Mouse (Mus musculus) MEL (cell line): Measurements from ENCODE around the gene Pard3. TPM values are rescaled to one million over a fixed set of nuclear protein-coding genes. Genes with fewer than 3 reads are reported as not detected.

Source experiments
- DNase-seq: peaks from one replicate; pipeline ENCODE4 v3.0.0; 2011; ENCODE audit warnings: low read depth, low spot score
- H3K27ac ChIP-seq: 2 replicates; pipeline ENCODE4 v1.5.1; 2012; ENCODE audit warnings: low read depth, mild to moderate bottlenecking, control low read depth, low read length, moderate library complexity; ENCODE audit not compliant: control insufficient read depth
- H3K27me3 ChIP-seq, 2 experiments: fragments of 150-350 bp in 1 of 2; sonication (generic) in 1 of 2; 2 replicates each; pipeline ENCODE4 v1.6.1; 2012; ENCODE audit warnings: low read length in 2 of 2, mild to moderate bottlenecking in 2 of 2, improper control_type of control experiment in 1 of 2, moderate library complexity in 1 of 2; ENCODE audit not compliant: insufficient read depth in 2 of 2, control insufficient read depth in 1 of 2
- H3K36me3 ChIP-seq, 2 experiments: 2 replicates each; pipeline ENCODE4 v1.6.1; 2012 to 2014; ENCODE audit warnings: low read length in 2 of 2, improper control_type of control experiment in 1 of 2, inconsistent platforms in 1 of 2, mild to moderate bottlenecking in 1 of 2; ENCODE audit not compliant: insufficient read depth in 2 of 2, control insufficient read depth in 1 of 2
- H3K4me1 ChIP-seq, 2 experiments: fragments of 150-350 bp in 1 of 2; sonication (generic) in 1 of 2; 2 replicates each; pipeline ENCODE4 v1.6.1; 2012; ENCODE audit warnings: low read length in 2 of 2, improper control_type of control experiment in 1 of 2, mild to moderate bottlenecking in 1 of 2; ENCODE audit not compliant: insufficient read depth in 2 of 2, control insufficient read depth in 1 of 2
- H3K4me3 ChIP-seq, 2 experiments: fragments of 150-350 bp in 1 of 2; sonication (generic) in 1 of 2; 2 replicates each; pipeline ENCODE4 v1.5.1; 2012; ENCODE audit warnings: low read depth in 2 of 2, low read length in 2 of 2, mild to moderate bottlenecking in 2 of 2, moderate library complexity in 2 of 2, control low read depth in 1 of 2, improper control_type of control experiment in 1 of 2; ENCODE audit not compliant: control insufficient read depth in 1 of 2, insufficient read depth in 1 of 2
- H3K79me2 ChIP-seq: 2 replicates; pipeline ENCODE4 v1.6.1; 2012; ENCODE audit warnings: mild to moderate bottlenecking, low read length, moderate library complexity; ENCODE audit not compliant: control insufficient read depth, poor library complexity, insufficient read depth
- H3K9ac ChIP-seq: 2 replicates; pipeline ENCODE4 v1.6.1; 2012; ENCODE audit warnings: low read depth, mild to moderate bottlenecking, control low read depth, low read length, moderate library complexity; ENCODE audit not compliant: control insufficient read depth, poor library complexity, severe bottlenecking
- H3K9me3 ChIP-seq: fragments of 150-350 bp; sonication (generic); replicated peaks from 2 replicates; pipeline ENCODE4 v1.6.1; 2012; ENCODE audit warnings: mild to moderate bottlenecking, low read length, improper control_type of control experiment, moderate library complexity; ENCODE audit not compliant: insufficient read depth
- CHD1 ChIP-seq: IDR thresholded peaks from 2 replicates; pipeline ENCODE4 v1.6.1; 2012; ENCODE audit warnings: low read depth, mild to moderate bottlenecking, inconsistent platforms, low read length, improper control_type of control experiment
- CTCF ChIP-seq, 3 experiments: IDR thresholded peaks in 2 of 3; conservative IDR thresholded peaks in 1 of 3; 2 replicates each; pipeline ENCODE4 v1.5.1; 2011 to 2012; ENCODE audit warnings: low read length in 3 of 3, low read depth in 2 of 3, mild to moderate bottlenecking in 2 of 3, improper control_type of control experiment in 1 of 3, inconsistent platforms in 1 of 3, mixed read lengths in 1 of 3, moderate library complexity in 1 of 3; ENCODE audit not compliant: control insufficient read depth in 1 of 3, insufficient read depth in 1 of 3, poor library complexity in 1 of 3, severe bottlenecking in 1 of 3
- ELF1 ChIP-seq: IDR thresholded peaks from 2 replicates; pipeline ENCODE4 v1.6.1; 2014; ENCODE audit warnings: low read depth, mild to moderate bottlenecking, inconsistent platforms, low read length, improper control_type of control experiment, moderate library complexity
- EP300 ChIP-seq, 2 experiments: IDR thresholded peaks; 2 replicates each; pipeline ENCODE4 v1.6.1; 2011; ENCODE audit warnings: improper control_type of control experiment in 2 of 2, low read length in 2 of 2, low read depth in 1 of 2, mild to moderate bottlenecking in 1 of 2
- ETS1 ChIP-seq: IDR thresholded peaks from 2 replicates; pipeline ENCODE4 v1.6.1; 2012; ENCODE audit warnings: low read depth, mild to moderate bottlenecking, inconsistent platforms, low read length, improper control_type of control experiment, moderate library complexity
- GABPA ChIP-seq: IDR thresholded peaks from 2 replicates; pipeline ENCODE4 v1.6.1; 2012; ENCODE audit warnings: low read depth, mild to moderate bottlenecking, inconsistent platforms, low read length, improper control_type of control experiment, moderate library complexity
- GATA1 ChIP-seq: IDR thresholded peaks from 2 replicates; pipeline ENCODE4 v1.6.1; 2011; ENCODE audit warnings: low read depth, low read length, improper control_type of control experiment
- HCFC1 ChIP-seq: IDR thresholded peaks from 2 replicates; pipeline ENCODE4 v1.6.1; 2012; ENCODE audit warnings: low read depth, mild to moderate bottlenecking, inconsistent platforms, low read length, improper control_type of control experiment, moderate library complexity
- KAT2A ChIP-seq: conservative IDR thresholded peaks from 2 replicates; pipeline ENCODE4 v1.6.1; 2012; ENCODE audit warnings: low read depth, low read length, improper control_type of control experiment, inconsistent platforms
- MAX ChIP-seq: IDR thresholded peaks from 2 replicates; pipeline ENCODE4 v1.6.1; 2011; ENCODE audit warnings: low read length, improper control_type of control experiment
- MAZ ChIP-seq: IDR thresholded peaks from 2 replicates; pipeline ENCODE4 v1.6.1; 2012; ENCODE audit warnings: low read depth, mild to moderate bottlenecking, inconsistent platforms, low read length, improper control_type of control experiment
- MEF2A ChIP-seq: IDR thresholded peaks from 2 replicates; pipeline ENCODE4 v1.6.1; 2014; ENCODE audit warnings: low read depth, mild to moderate bottlenecking, inconsistent platforms, low read length, improper control_type of control experiment; ENCODE audit not compliant: poor library complexity, insufficient replicate concordance, severe bottlenecking; ENCODE audit errors: extremely low read depth
- MXI1 ChIP-seq: IDR thresholded peaks from 2 replicates; pipeline ENCODE4 v1.6.1; 2011; ENCODE audit warnings: mild to moderate bottlenecking, low read depth, low read length, improper control_type of control experiment
- MYC ChIP-seq: IDR thresholded peaks from 2 replicates; pipeline ENCODE4 v1.6.1; 2011; ENCODE audit warnings: low read depth, mild to moderate bottlenecking, low read length, improper control_type of control experiment, moderate library complexity
- NRF1 ChIP-seq: IDR thresholded peaks from 2 replicates; pipeline ENCODE4 v1.6.1; 2014; ENCODE audit warnings: low read depth, mild to moderate bottlenecking, inconsistent platforms, low read length, improper control_type of control experiment, moderate library complexity; ENCODE audit not compliant: poor library complexity, insufficient read depth, severe bottlenecking
- POLR2AphosphoS5 ChIP-seq: IDR thresholded peaks from 2 replicates; pipeline ENCODE4 v1.6.1; 2012; ENCODE audit warnings: low read depth, borderline replicate concordance, mild to moderate bottlenecking, inconsistent platforms, low read length, moderate library complexity, mixed read lengths
- RAD21 ChIP-seq: IDR thresholded peaks from 2 replicates; pipeline ENCODE4 v1.6.1; 2011; ENCODE audit warnings: mild to moderate bottlenecking, low read depth, low read length, improper control_type of control experiment
- RCOR1 ChIP-seq: IDR thresholded peaks from 2 replicates; pipeline ENCODE4 v1.6.1; 2012; ENCODE audit warnings: low read depth, mild to moderate bottlenecking, inconsistent platforms, low read length, improper control_type of control experiment
- SIN3A ChIP-seq: IDR thresholded peaks from 2 replicates; pipeline ENCODE4 v1.6.1; 2012; ENCODE audit warnings: low read length, improper control_type of control experiment, inconsistent platforms
- SMC3 ChIP-seq: IDR thresholded peaks from 2 replicates; pipeline ENCODE4 v1.6.1; 2011; ENCODE audit warnings: low read depth, low read length, improper control_type of control experiment
- TCF12 ChIP-seq: IDR thresholded peaks from 2 replicates; pipeline ENCODE4 v1.6.1; 2014; ENCODE audit warnings: low read depth, mild to moderate bottlenecking, inconsistent platforms, low read length, improper control_type of control experiment, moderate library complexity
- USF1 ChIP-seq: IDR thresholded peaks from 2 replicates; pipeline ENCODE4 v1.6.1; 2014; ENCODE audit warnings: low read depth, mild to moderate bottlenecking, inconsistent platforms, low read length, improper control_type of control experiment, moderate library complexity
- USF2 ChIP-seq, 2 experiments: IDR thresholded peaks; 2 replicates each; pipeline ENCODE4 v1.6.1; 2011 to 2012; ENCODE audit warnings: improper control_type of control experiment in 2 of 2, low read length in 2 of 2, borderline replicate concordance in 1 of 2, inconsistent platforms in 1 of 2, low read depth in 1 of 2, mild to moderate bottlenecking in 1 of 2; ENCODE audit not compliant: insufficient read depth in 1 of 2
- ZC3H11A ChIP-seq: IDR thresholded peaks from 2 replicates; pipeline ENCODE4 v1.6.1; 2012; ENCODE audit warnings: low read depth, mild to moderate bottlenecking, inconsistent platforms, low read length, improper control_type of control experiment
- ZMIZ1 ChIP-seq: IDR thresholded peaks from 2 replicates; pipeline ENCODE4 v1.6.1; 2012; ENCODE audit warnings: low read depth, mild to moderate bottlenecking, inconsistent platforms, low read length, improper control_type of control experiment, moderate library complexity
- ZNF384 ChIP-seq: IDR thresholded peaks from 2 replicates; pipeline ENCODE4 v1.6.1; 2012; ENCODE audit warnings: low read depth, mild to moderate bottlenecking, inconsistent platforms, low read length, improper control_type of control experiment
- polyA plus RNA-seq, 2 experiments: library from polyadenylated mRNA; stranded (reverse) in 1 of 2; unstranded in 1 of 2; fragments of >175 nt in 1 of 2; fragments of >200 nt in 1 of 2; gene quantifications; 2 replicates each; pipeline versions ENCODE4 v1.2.1 to v1.2.4; 2012; ENCODE audit warnings: low replicate concordance in 2 of 2, low read depth in 1 of 2; ENCODE audit not compliant: insufficient read length in 2 of 2, insufficient read depth in 1 of 2, missing spikeins in 1 of 2
- total RNA-seq: library from RNA; depleted of rRNA; stranded (reverse); fragments of 300-350 nt; gene quantifications from 2 replicates; pipeline ENCODE4 v1.2.3, GENCODE M21; 2012

Gene Pard3
- total and polyA plus RNA-seq, 3 experiments: not detected

DNA sequence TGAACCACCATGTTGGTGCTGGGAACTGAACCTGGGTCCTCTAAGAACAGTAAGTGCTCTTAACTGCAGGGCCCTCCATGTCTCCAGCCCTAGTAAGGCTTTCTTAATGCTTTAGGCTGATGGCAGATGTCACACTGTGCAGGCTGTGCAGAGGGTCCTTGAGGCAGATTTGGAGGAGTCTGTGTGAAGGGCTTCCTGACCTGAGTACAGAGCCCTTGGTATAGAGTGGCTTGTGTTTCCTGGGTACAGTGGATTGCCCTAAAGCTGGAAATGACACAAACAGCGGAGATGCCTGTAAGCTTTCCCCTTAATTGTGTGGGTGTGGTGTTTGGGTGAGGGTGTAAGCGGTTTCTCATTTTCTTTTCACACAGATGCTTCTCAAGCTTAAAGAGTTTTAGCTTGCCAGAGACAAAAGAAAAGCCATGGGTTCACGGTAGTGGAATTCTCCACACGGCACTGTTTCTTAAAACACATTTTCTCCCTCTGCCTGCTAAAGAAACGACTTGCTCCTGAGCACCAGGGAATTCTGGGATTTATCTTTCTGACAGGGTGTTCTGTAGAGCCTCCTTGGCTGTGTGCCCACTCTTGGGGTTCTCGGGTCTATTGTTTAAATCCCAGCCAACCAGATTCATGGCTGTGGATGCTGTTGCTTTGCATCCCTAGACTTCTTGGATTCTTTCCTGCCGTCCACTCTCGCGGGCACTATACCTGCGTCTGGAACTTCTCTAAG is 28.9 kb downstream of the Pard3 start:
- DNase-seq: no peak
- H3K36me3 ChIP-seq: no peaks in the 10 kb centered on the region
- no peaks in the 10 kb centered on the region for H3K27me3 ChIP-seq
- no peaks in the 10 kb centered on the region for H3K79me2 ChIP-seq
- TF ChIP-seq HCFC1 (no peak), MYC (no peak), ZC3H11A (no peak), ETS1 (no peak), TCF12 (no peak)
- TF ChIP-seq, all 39 proteins: peak for 0
- no peak overlapping the region for H3K27ac ChIP-seq
- no peaks in the 10 kb centered on the region for H3K4me1 ChIP-seq
- H3K4me3 ChIP-seq: no peak overlapping the region
- no peak overlapping the region for H3K9ac ChIP-seq
- H3K9me3 ChIP-seq: no peaks in the 10 kb centered on the region

DNA sequence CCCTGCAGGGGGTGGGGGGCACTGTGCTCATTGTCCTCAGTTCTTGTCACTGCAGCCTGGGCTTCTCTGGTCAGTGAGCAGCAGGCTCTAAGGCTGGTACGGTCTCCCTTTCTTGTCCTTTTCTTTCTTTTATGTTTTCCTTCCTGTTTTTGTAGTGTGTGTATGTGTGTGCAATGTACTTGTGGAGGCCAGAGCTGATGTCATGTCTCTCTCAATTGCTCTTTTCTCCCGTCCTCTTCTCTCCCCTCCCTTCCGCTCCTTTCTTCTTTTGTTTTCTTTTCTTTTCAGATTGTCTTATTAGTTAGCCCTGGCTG is 29.4 kb downstream of the Pard3 start:
- Histone ChIP-seq H3K79me2 (no peaks in the 10 kb centered on the region), H3K27ac (no peak overlapping the region), H3K4me3 (no peak overlapping the region), H3K36me3 (no peaks in the 10 kb centered on the region), H3K4me1 (no peaks in the 10 kb centered on the region), H3K27me3 (no peaks in the 10 kb centered on the region), H3K9ac (no peak overlapping the region), H3K9me3 (no peaks in the 10 kb centered on the region)
- no peak for DNase-seq
- TF ChIP-seq USF2 (IDR thresholded peaks at IDR 0.05; ENCODE audit: borderline replicate concordance in 1 of 2, insufficient read depth in 1 of 2, low read depth in 1 of 2, low read length in 2 of 2) (no peak), ZNF384 (no peak), ELF1 (no peak), ZMIZ1 (no peak), NRF1 (no peak), GATA1 (no peak), CHD1 (no peak), KAT2A (no peak)

DNA sequence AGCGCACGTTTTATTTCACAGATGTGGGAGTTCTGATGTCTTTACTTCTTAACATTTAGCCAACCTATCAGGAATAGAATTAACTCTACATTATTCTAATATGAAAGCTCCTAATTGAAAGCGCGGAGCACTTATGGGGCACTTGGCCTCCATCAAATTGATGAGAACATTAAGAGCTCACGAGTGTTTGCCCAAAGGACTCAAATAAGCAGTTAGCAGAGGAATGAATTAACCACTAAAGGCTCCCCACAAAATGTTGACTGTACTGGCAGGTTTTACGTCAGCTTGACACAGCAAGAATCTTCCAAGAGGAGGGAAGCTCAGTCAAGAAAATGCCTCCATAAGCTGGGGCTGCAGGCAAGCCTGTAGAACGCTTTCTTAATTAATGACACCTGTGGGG is 32.1 kb downstream of the Pard3 start:
- Histone ChIP-seq H3K27me3 (no peaks in the 10 kb centered on the region), H3K36me3 (no peaks in the 10 kb centered on the region), H3K4me1 (no peaks in the 10 kb centered on the region), H3K9me3 (no peaks in the 10 kb centered on the region), H3K27ac (no peak overlapping the region), H3K79me2 (no peaks in the 10 kb centered on the region), H3K4me3 (no peak overlapping the region), H3K9ac (no peak overlapping the region)
- no peak for DNase-seq
- TF ChIP-seq SIN3A (no peak), EP300 (IDR thresholded peaks at IDR 0.05; ENCODE audit: low read depth in 1 of 2, low read length in 2 of 2) (no peak), MEF2A (no peak), POLR2AphosphoS5 (no peak), MAZ (no peak), SMC3 (no peak), RAD21 (no peak), USF1 (no peak), GABPA (no peak), HCFC1 (no peak), TCF12 (no peak), NRF1 (no peak), CTCF (IDR thresholded peaks at IDR 0.05 in 2 of 3, conservative IDR thresholded peaks at IDR 0.05 in 1 of 3; ENCODE audit: control insufficient read depth in 1 of 3, insufficient read depth in 1 of 3, low read depth in 2 of 3, low read length in 3 of 3, poor library complexity in 1 of 3, severe bottlenecking in 1 of 3) (no peak), ZC3H11A (no peak), RCOR1 (no peak), MAX (no peak), MXI1 (no peak)
